Mouse (Mus musculus): ENCODE results near the gene Lexm. TPM values are rescaled to one million over a fixed set of nuclear protein-coding genes. Genes with fewer than 3 reads are reported as not detected.

Lexm gene
- polyA plus RNA-seq, 1 experiment from 2014 or later: not detected

- no peaks in the 10 kb centered on the region for H3K36me3 ChIP-seq (replicated peaks)
- WGBS: 90% methylated on average over 4 of the region's 4 CpGs
- H3K4me1 ChIP-seq: peaks cover 33% of the 10 kb centered on the region
- no peak overlapping the region for H3K27ac ChIP-seq
- peaks cover 64% of the 10 kb centered on the region for H3K27me3 ChIP-seq (ENCODE audit: poor library complexity, severe bottlenecking)
- DNase-seq (ENCODE audit: extremely low spot score, low spot score): no peak
- H3K9me3 ChIP-seq: no peaks in the 10 kb centered on the region
- H3K4me3 ChIP-seq: no peak overlapping the region
These were observed 1.9 kb upstream of the Lexm start for GRCm38 (mm10) chr4:106618898-106619297.

GRCm38 (mm10) chr4:106615637-106616036 is 1.4 kb downstream of the Lexm start:
- 87% methylated on average over 12 of the region's 12 CpGs for WGBS
- no peaks in the 10 kb centered on the region for H3K9me3 ChIP-seq
- peaks cover 20% of the 10 kb centered on the region for H3K4me1 ChIP-seq
- no peak overlapping the region for H3K4me3 ChIP-seq
- peaks cover 34% of the 10 kb centered on the region for H3K27me3 ChIP-seq (ENCODE audit: poor library complexity, severe bottlenecking)
- DNase-seq (ENCODE audit: extremely low spot score, low spot score): no peak
- no peak overlapping the region for H3K27ac ChIP-seq
- H3K36me3 ChIP-seq (replicated peaks): no peaks in the 10 kb centered on the region

- H3K9me3 ChIP-seq: no peaks in the 10 kb centered on the region
- H3K4me3 ChIP-seq: no peak overlapping the region
- H3K36me3 ChIP-seq (replicated peaks): no peaks in the 10 kb centered on the region
- WGBS: 88% methylated on average over 9 of the region's 9 CpGs
- DNase-seq (ENCODE audit: extremely low spot score, low spot score): no peak
- H3K27ac ChIP-seq: no peak overlapping the region
- H3K4me1 ChIP-seq: peaks cover 20% of the 10 kb centered on the region
- H3K27me3 ChIP-seq (ENCODE audit: poor library complexity, severe bottlenecking): peaks cover 34% of the 10 kb centered on the region
These were observed 2.2 kb downstream of the Lexm start for GRCm38 (mm10) chr4:106614881-106615280.

- WGBS: 45% methylated on average over 7 of the region's 7 CpGs
- peaks cover 34% of the 10 kb centered on the region for H3K27me3 ChIP-seq (ENCODE audit: poor library complexity, severe bottlenecking)
- no peak overlapping the region for H3K4me3 ChIP-seq
- H3K36me3 ChIP-seq (replicated peaks): no peaks in the 10 kb centered on the region
- no peaks in the 10 kb centered on the region for H3K9me3 ChIP-seq
- DNase-seq (ENCODE audit: extremely low spot score, low spot score): peak; percentile 81
- peaks cover 20% of the 10 kb centered on the region for H3K4me1 ChIP-seq
- H3K27ac ChIP-seq: peak overlapping the region; percentile 60; the same call in 1 of the 2 replicates
These were observed 2.8 kb downstream of the Lexm start for GRCm38 (mm10) chr4:106614180-106614797.

- Histone ChIP-seq H3K9me3 (no peaks in the 10 kb centered on the region), H3K4me1 (peaks cover 20% of the 10 kb centered on the region), H3K27me3 (ENCODE audit: poor library complexity, severe bottlenecking) (peaks cover 28% of the 10 kb centered on the region), H3K36me3 (replicated peaks) (no peaks in the 10 kb centered on the region), H3K27ac (peak overlapping the region; percentile 60; the same call in 1 of the 2 replicates), H3K4me3 (no peak overlapping the region)
- no peak for DNase-seq (ENCODE audit: extremely low spot score, low spot score)
- 78% methylated on average over 3 of the region's 3 CpGs for WGBS
These were observed 3.5 kb downstream of the Lexm start for GRCm38 (mm10) chr4:106613560-106613959.

GRCm38 (mm10) chr4:106613105-106613504 is 3.9 kb downstream of the Lexm start:
- Histone ChIP-seq H3K4me3 (no peak overlapping the region), H3K27me3 (ENCODE audit: poor library complexity, severe bottlenecking) (peaks cover 28% of the 10 kb centered on the region), H3K27ac (no peak overlapping the region), H3K9me3 (no peaks in the 10 kb centered on the region), H3K4me1 (peaks cover 20% of the 10 kb centered on the region), H3K36me3 (replicated peaks) (no peaks in the 10 kb centered on the region)
- 82% methylated on average over 8 of the region's 8 CpGs for WGBS
- DNase-seq (ENCODE audit: extremely low spot score, low spot score): no peak

GRCm38 (mm10) chr4:106607905-106608304 is 9.1 kb downstream of the Lexm start:
- Histone ChIP-seq H3K9me3 (no peaks in the 10 kb centered on the region), H3K4me1 (peaks cover 11% of the 10 kb centered on the region), H3K27me3 (ENCODE audit: poor library complexity, severe bottlenecking) (no peaks in the 10 kb centered on the region), H3K27ac (no peak overlapping the region), H3K36me3 (replicated peaks) (no peaks in the 10 kb centered on the region), H3K4me3 (no peak overlapping the region)
- DNase-seq (ENCODE audit: extremely low spot score, low spot score): no peak
- 89% methylated on average over 1 of the region's 1 CpGs for WGBS

- H3K4me3 ChIP-seq: peak overlapping the region; percentile 33
- 44% methylated on average over 18 of the region's 18 CpGs for WGBS
- H3K4me1 ChIP-seq: peaks cover 11% of the 10 kb centered on the region
- no peaks in the 10 kb centered on the region for H3K9me3 ChIP-seq
- H3K36me3 ChIP-seq (replicated peaks): no peaks in the 10 kb centered on the region
- H3K27me3 ChIP-seq (ENCODE audit: poor library complexity, severe bottlenecking): no peaks in the 10 kb centered on the region
- H3K27ac ChIP-seq: peak overlapping the region; percentile 66
- DNase-seq (ENCODE audit: extremely low spot score, low spot score): peak; percentile 50
These were observed 10.1 kb downstream of the Lexm start for GRCm38 (mm10) chr4:106606639-106607554.

- Histone ChIP-seq H3K9me3 (no peaks in the 10 kb centered on the region), H3K27ac (no peak overlapping the region), H3K4me1 (no peaks in the 10 kb centered on the region), H3K36me3 (replicated peaks) (no peaks in the 10 kb centered on the region), H3K4me3 (no peak overlapping the region), H3K27me3 (ENCODE audit: poor library complexity, severe bottlenecking) (no peaks in the 10 kb centered on the region)
- WGBS: 91% methylated on average over 4 of the region's 4 CpGs
- DNase-seq (ENCODE audit: extremely low spot score, low spot score): no peak
These were observed 16.3 kb downstream of the Lexm start for GRCm38 (mm10) chr4:106600770-106601169.

GRCm38 (mm10) chr4:106599415-106599814 is 17.6 kb downstream of the Lexm start:
- H3K27me3 ChIP-seq (ENCODE audit: poor library complexity, severe bottlenecking): no peaks in the 10 kb centered on the region
- WGBS: 45% methylated on average over 1 of the region's 1 CpGs
- no peak overlapping the region for H3K27ac ChIP-seq
- H3K4me3 ChIP-seq: no peak overlapping the region
- no peak for DNase-seq (ENCODE audit: extremely low spot score, low spot score)
- no peaks in the 10 kb centered on the region for H3K9me3 ChIP-seq
- H3K36me3 ChIP-seq (replicated peaks): no peaks in the 10 kb centered on the region
- H3K4me1 ChIP-seq: no peaks in the 10 kb centered on the region

- Histone ChIP-seq H3K9me3 (no peaks in the 10 kb centered on the region), H3K36me3 (replicated peaks) (no peaks in the 10 kb centered on the region), H3K4me3 (no peak overlapping the region), H3K27me3 (ENCODE audit: poor library complexity, severe bottlenecking) (no peaks in the 10 kb centered on the region), H3K27ac (no peak overlapping the region), H3K4me1 (no peaks in the 10 kb centered on the region)
- no peak for DNase-seq (ENCODE audit: extremely low spot score, low spot score)
- 85% methylated on average over 4 of the region's 4 CpGs for WGBS
These were observed 19.3 kb downstream of the Lexm start for GRCm38 (mm10) chr4:106597741-106598140.

GRCm38 (mm10) chr4:106597055-106597454 is 20.0 kb downstream of the Lexm start:
- Histone ChIP-seq H3K36me3 (replicated peaks) (no peaks in the 10 kb centered on the region), H3K4me1 (no peaks in the 10 kb centered on the region), H3K27ac (no peak overlapping the region), H3K4me3 (no peak overlapping the region), H3K27me3 (ENCODE audit: poor library complexity, severe bottlenecking) (no peaks in the 10 kb centered on the region), H3K9me3 (no peaks in the 10 kb centered on the region)
- DNase-seq (ENCODE audit: extremely low spot score, low spot score): no peak
- 87% methylated on average over 9 of the region's 9 CpGs for WGBS

GRCm38 (mm10) chr4:106596200-106596599 is 20.8 kb downstream of the Lexm start:
- no peak for DNase-seq (ENCODE audit: extremely low spot score, low spot score)
- H3K9me3 ChIP-seq: no peaks in the 10 kb centered on the region
- peaks cover 7% of the 10 kb centered on the region for H3K36me3 ChIP-seq (replicated peaks)
- H3K4me3 ChIP-seq: no peak overlapping the region
- H3K4me1 ChIP-seq: no peaks in the 10 kb centered on the region
- no peak overlapping the region for H3K27ac ChIP-seq
- H3K27me3 ChIP-seq (ENCODE audit: poor library complexity, severe bottlenecking): no peaks in the 10 kb centered on the region
- WGBS: 59% methylated on average over 3 of the region's 3 CpGs

All from forebrain, embryonic 10.5 days (tissue).